Mouse (Mus musculus): Measurements from ENCODE around the gene Naa80. TPM values are rescaled to one million over a fixed set of nuclear protein-coding genes. Genes with fewer than 3 reads are reported as not detected.
"Not testable (repeated sequence)": the region's sequence is repeated elsewhere in the genome, so short reads cannot be mapped to it uniquely, and the experiment has no call there.

Naa80 gene
- total RNA-seq, 2 experiments from 2014 or later, result 13.0 to 16.2 TPM

- no peak for DNase-seq
- intact Hi-C loops (cut with DNase I), result no loop called here
Measured at GRCm38 (mm10) chr9:107550491-107551116, 28.1 kb upstream of the Naa80 start.

- intact Hi-C loops (cut with DNase I), result no loop called here
- peak; percentile 76 to 81 for DNase-seq
Measured at GRCm38 (mm10) chr9:107551117-107551889, 27.4 kb upstream of the Naa80 start, which contains the start of gene Rassf1. Gene Rassf1, plus strand, starts transcription at chr9:107551555.

GRCm38 (mm10) chr9:107551890-107552355 lies 26.8 kb upstream of the Naa80 start:
- intact Hi-C loops (cut with DNase I), result no loop called here
- DNase-seq, result no peak

GRCm38 (mm10) chr9:107552690-107553393 lies 25.8 kb upstream of the Naa80 start:
- intact Hi-C loops (cut with DNase I), result no loop called here

GRCm38 (mm10) chr9:107553541-107554318 lies 25.0 kb upstream of the Naa80 start:
- DNase-seq, result peak in 1 of 2 experiments; percentile 51
- intact Hi-C loops (cut with DNase I), result no loop called here

More at GRCm38 (mm10) chr9:107552690-107553393, 25.8 kb upstream of the Naa80 start:
- DNase-seq, result no peak

- intact Hi-C loops (cut with DNase I), result no loop called here
- peak; percentile 95 to 96 for DNase-seq
Measured at GRCm38 (mm10) chr9:107554319-107554825, 24.3 kb upstream of the Naa80 start.

GRCm38 (mm10) chr9:107555031-107555457 lies 23.6 kb upstream of the Naa80 start:
- intact Hi-C loops (cut with DNase I), result no loop called here
- DNase-seq, result peak; percentile 86 to 87

- no peak for DNase-seq
- intact Hi-C loops (cut with DNase I), result no loop called here
Measured at GRCm38 (mm10) chr9:107555701-107556100, 23.0 kb upstream of the Naa80 start.

- intact Hi-C loops (cut with DNase I), result no loop called here
- no peak for DNase-seq
Measured at GRCm38 (mm10) chr9:107556346-107556745, 22.3 kb upstream of the Naa80 start.

- DNase-seq, result peak; percentile 97
- intact Hi-C loops (cut with DNase I), result no loop called here
Measured at GRCm38 (mm10) chr9:107563029-107563581, 15.6 kb upstream of the Naa80 start, which contains the start of gene Tusc2. Gene Tusc2, plus strand, starts transcription at chr9:107563255.

- intact Hi-C loops (cut with DNase I); DNase-seq: not testable (repeated sequence)
Measured at GRCm38 (mm10) chr9:107565556-107565955, 13.1 kb upstream of the Naa80 start.

- intact Hi-C loops (cut with DNase I), result no loop called here
- DNase-seq, result peak; percentile 90 to 91
Measured at GRCm38 (mm10) chr9:107566041-107566709, 12.5 kb upstream of the Naa80 start.

- intact Hi-C loops (cut with DNase I), result no loop called here
- DNase-seq, result peak; percentile 54 to 63
Measured at GRCm38 (mm10) chr9:107566855-107567254, 11.8 kb upstream of the Naa80 start.

- DNase-seq, result peak in 1 of 2 experiments; percentile 48
- intact Hi-C loops (cut with DNase I), result no loop called here
Measured at GRCm38 (mm10) chr9:107567702-107568319, 10.9 kb upstream of the Naa80 start, which contains the start of gene Hyal2. Gene Hyal2, plus strand, starts transcription at chr9:107567945.

- DNase-seq, result peak; percentile 91
- intact Hi-C loops (cut with DNase I), result no loop called here
Measured at GRCm38 (mm10) chr9:107568331-107569261, 10.1 kb upstream of the Naa80 start.

- intact Hi-C loops (cut with DNase I), result no loop called here
- DNase-seq, result no peak
Measured at GRCm38 (mm10) chr9:107569270-107569669, 9.4 kb upstream of the Naa80 start.

- no peak for DNase-seq
Measured at GRCm38 (mm10) chr9:107570016-107570415, 8.7 kb upstream of the Naa80 start.

GRCm38 (mm10) chr9:107570845-107571244 lies 7.8 kb upstream of the Naa80 start:
- intact Hi-C loops (cut with DNase I), result no loop called here
- DNase-seq, result no peak

More at GRCm38 (mm10) chr9:107570016-107570415, 8.7 kb upstream of the Naa80 start:
- intact Hi-C loops (cut with DNase I), result no loop called here
